Mouse (Mus musculus): ENCODE measurements around the gene Palm3. TPM values are rescaled to one million over a fixed set of nuclear protein-coding genes. Genes with fewer than 3 reads are reported as not detected.
"Not testable (repeated sequence)": the region's sequence is repeated elsewhere in the genome, so short reads cannot be mapped to it uniquely, and the experiment has no call there.

Palm3 gene
- polyA plus RNA-seq, 1 experiment = 0.32 TPM

- no peaks in the 10 kb centered on the region for H3K27me3 ChIP-seq (ENCODE audit: control insufficient read depth, insufficient read depth, low read length)
- TF ChIP-seq CTCF (IDR thresholded peaks at IDR 0.05; ENCODE audit: borderline replicate concordance, control insufficient read depth, extremely low read depth, insufficient read depth, low read length, poor library complexity) (no peak), POLR2A (IDR thresholded peaks at IDR 0.05; ENCODE audit: control insufficient read depth, extremely low read depth, insufficient read depth, low read length, poor library complexity) (no peak)
- H3K4me1 ChIP-seq (replicated peaks; ENCODE audit: control insufficient read depth, insufficient read depth, low read length) = peaks cover 39% of the 10 kb centered on the region
- no peak for DNase-seq
- H3K36me3 ChIP-seq (ENCODE audit: control insufficient read depth, insufficient read depth, low read length) = no peaks in the 10 kb centered on the region
- 87% methylated on average over 12 of the region's 12 CpGs for WGBS
- H3K4me3 ChIP-seq (ENCODE audit: control insufficient read depth, insufficient read depth, low read length) = no peak overlapping the region
- no peak overlapping the region for H3K27ac ChIP-seq (ENCODE audit: control insufficient read depth, insufficient read depth, low read length)
Measured at GRCm38 (mm10) chr8:84002957-84003611, 18.2 kb upstream of the Palm3 start.

- DNase-seq = no peak
- TF ChIP-seq POLR2A (IDR thresholded peaks at IDR 0.05; ENCODE audit: control insufficient read depth, extremely low read depth, insufficient read depth, low read length, poor library complexity) (no peak), CTCF (IDR thresholded peaks at IDR 0.05; ENCODE audit: borderline replicate concordance, control insufficient read depth, extremely low read depth, insufficient read depth, low read length, poor library complexity) (no peak)
- H3K4me3 ChIP-seq (ENCODE audit: control insufficient read depth, insufficient read depth, low read length) = no peak overlapping the region
Measured at GRCm38 (mm10) chr8:84003612-84004246, 17.5 kb upstream of the Palm3 start.

GRCm38 (mm10) chr8:84004533-84005201 is 16.6 kb upstream of the Palm3 start:
- Histone ChIP-seq H3K4me3 (ENCODE audit: control insufficient read depth, insufficient read depth, low read length) (peak overlapping the region; percentile 67), H3K36me3 (ENCODE audit: control insufficient read depth, insufficient read depth, low read length) (no peaks in the 10 kb centered on the region), H3K27me3 (ENCODE audit: control insufficient read depth, insufficient read depth, low read length) (no peaks in the 10 kb centered on the region), H3K4me1 (replicated peaks; ENCODE audit: control insufficient read depth, insufficient read depth, low read length) (peaks cover 28% of the 10 kb centered on the region), H3K27ac (ENCODE audit: control insufficient read depth, insufficient read depth, low read length) (peak overlapping the region; percentile 84)
- 0 out of 2 replicates have a peak, but pooled peaks have one; percentile 36 for TF ChIP-seq CTCF (IDR thresholded peaks at IDR 0.05; ENCODE audit: borderline replicate concordance, control insufficient read depth, extremely low read depth, insufficient read depth, low read length, poor library complexity)
- TF ChIP-seq POLR2A (IDR thresholded peaks at IDR 0.05; ENCODE audit: control insufficient read depth, extremely low read depth, insufficient read depth, low read length, poor library complexity) = 0 out of 2 replicates have a peak, but pooled peaks have one; percentile 16
- WGBS = 1% methylated on average over 30 of the region's 30 CpGs
- DNase-seq = peak; percentile 95

More at GRCm38 (mm10) chr8:84003612-84004246, 17.5 kb upstream of the Palm3 start:
- Histone ChIP-seq H3K4me1 (replicated peaks; ENCODE audit: control insufficient read depth, insufficient read depth, low read length) (peaks cover 37% of the 10 kb centered on the region), H3K27me3 (ENCODE audit: control insufficient read depth, insufficient read depth, low read length) (no peaks in the 10 kb centered on the region), H3K27ac (ENCODE audit: control insufficient read depth, insufficient read depth, low read length) (no peak overlapping the region), H3K36me3 (ENCODE audit: control insufficient read depth, insufficient read depth, low read length) (no peaks in the 10 kb centered on the region)
- WGBS = 81% methylated on average over 6 of the region's 6 CpGs

GRCm38 (mm10) chr8:84005502-84005901 is 15.8 kb upstream of the Palm3 start:
- H3K27me3 ChIP-seq (ENCODE audit: control insufficient read depth, insufficient read depth, low read length); H3K4me3 ChIP-seq (ENCODE audit: control insufficient read depth, insufficient read depth, low read length); DNase-seq; H3K27ac ChIP-seq (ENCODE audit: control insufficient read depth, insufficient read depth, low read length); H3K36me3 ChIP-seq (ENCODE audit: control insufficient read depth, insufficient read depth, low read length): not testable (repeated sequence)
- peaks cover 26% of the 10 kb centered on the region for H3K4me1 ChIP-seq (replicated peaks; ENCODE audit: control insufficient read depth, insufficient read depth, low read length)
- 98% methylated on average over 7 of the region's 7 CpGs for WGBS

- WGBS = 87% methylated on average over 7 of the region's 7 CpGs
- H3K4me1 ChIP-seq (replicated peaks; ENCODE audit: control insufficient read depth, insufficient read depth, low read length) = peaks cover 32% of the 10 kb centered on the region
Measured at GRCm38 (mm10) chr8:84008362-84008761, 12.9 kb upstream of the Palm3 start.

GRCm38 (mm10) chr8:84009876-84010275 is 11.4 kb upstream of the Palm3 start:
- peak; percentile 80 for DNase-seq
- Histone ChIP-seq H3K36me3 (ENCODE audit: control insufficient read depth, insufficient read depth, low read length) (no peaks in the 10 kb centered on the region), H3K4me3 (ENCODE audit: control insufficient read depth, insufficient read depth, low read length) (no peak overlapping the region), H3K27ac (ENCODE audit: control insufficient read depth, insufficient read depth, low read length) (no peak overlapping the region), H3K4me1 (replicated peaks; ENCODE audit: control insufficient read depth, insufficient read depth, low read length) (peaks cover 25% of the 10 kb centered on the region), H3K27me3 (ENCODE audit: control insufficient read depth, insufficient read depth, low read length) (peaks cover 16% of the 10 kb centered on the region; the same call in 1 of the 2 replicates)
- TF ChIP-seq CTCF (IDR thresholded peaks at IDR 0.05; ENCODE audit: borderline replicate concordance, control insufficient read depth, extremely low read depth, insufficient read depth, low read length, poor library complexity) (peak; percentile 96), POLR2A (IDR thresholded peaks at IDR 0.05; ENCODE audit: control insufficient read depth, extremely low read depth, insufficient read depth, low read length, poor library complexity) (no peak)
- WGBS = 2% methylated on average over 11 of the region's 11 CpGs

More at GRCm38 (mm10) chr8:84008362-84008761, 12.9 kb upstream of the Palm3 start:
- Histone ChIP-seq H3K27ac (ENCODE audit: control insufficient read depth, insufficient read depth, low read length) (no peak overlapping the region), H3K27me3 (ENCODE audit: control insufficient read depth, insufficient read depth, low read length) (peaks cover 16% of the 10 kb centered on the region; the same call in 1 of the 2 replicates), H3K36me3 (ENCODE audit: control insufficient read depth, insufficient read depth, low read length) (no peaks in the 10 kb centered on the region), H3K4me3 (ENCODE audit: control insufficient read depth, insufficient read depth, low read length) (no peak overlapping the region)
- no peak for TF ChIP-seq POLR2A (IDR thresholded peaks at IDR 0.05; ENCODE audit: control insufficient read depth, extremely low read depth, insufficient read depth, low read length, poor library complexity)
- TF ChIP-seq CTCF (IDR thresholded peaks at IDR 0.05; ENCODE audit: borderline replicate concordance, control insufficient read depth, extremely low read depth, insufficient read depth, low read length, poor library complexity) = no peak
- DNase-seq = no peak

Data from thymus, adult 2 months (tissue).